Mouse (Mus musculus) hindbrain, embryonic 13.5 days (tissue): ENCODE data around the gene Cpz. TPM values are rescaled to one million over a fixed set of nuclear protein-coding genes. Genes with fewer than 3 reads are reported as not detected.

Experiments
- ATAC-seq: fragments of 200-750 bp; cut with Nextera tagmentation; 2 replicates; pipeline ENCODE4 v1.8.0; 2017; ENCODE audit warnings: moderate TSS enrichment; ENCODE audit not compliant: low FRiP score
- H3K27ac ChIP-seq: fragments of 300-500 bp; sonication (generic); 2 replicates; pipeline ENCODE4 v1.5.1; 2015; ENCODE audit warnings: inconsistent platforms, mild to moderate bottlenecking, moderate library complexity
- H3K27me3 ChIP-seq: fragments of 300-500 bp; sonication (generic); 2 replicates; pipeline ENCODE4 v1.6.1; 2015; ENCODE audit warnings: mild to moderate bottlenecking, inconsistent platforms
- H3K36me3 ChIP-seq: fragments of 300-500 bp; sonication (generic); 2 replicates; pipeline ENCODE4 v1.6.1; 2015; ENCODE audit warnings: mild to moderate bottlenecking, inconsistent platforms
- H3K4me1 ChIP-seq: fragments of 300-500 bp; sonication (generic); replicated peaks from 2 replicates; pipeline ENCODE4 v1.6.1; 2015; ENCODE audit warnings: inconsistent platforms
- H3K4me2 ChIP-seq: fragments of 300-500 bp; sonication (generic); 2 replicates; pipeline ENCODE4 v1.6.1; 2015; ENCODE audit warnings: inconsistent platforms, mild to moderate bottlenecking, moderate library complexity
- H3K4me3 ChIP-seq: fragments of 300-500 bp; sonication (generic); 2 replicates; pipeline ENCODE4 v1.5.1; 2015; ENCODE audit warnings: mild to moderate bottlenecking, inconsistent platforms
- H3K9ac ChIP-seq: fragments of 300-500 bp; sonication (generic); 2 replicates; pipeline ENCODE4 v1.6.1; 2015; ENCODE audit warnings: mild to moderate bottlenecking, inconsistent platforms
- H3K9me3 ChIP-seq: fragments of 300-500 bp; sonication (generic); 2 replicates; pipeline ENCODE4 v1.6.1; 2016; ENCODE audit warnings: inconsistent platforms
- WGBS: fragments of 180-500 bp; shearing (Covaris S2); methylation state at CpG from one replicate; pipeline ENCODE4 v1.1.7; 2015; 5-methylcytosine and 5-hydroxymethylcytosine counted together
- polyA plus RNA-seq: library from polyadenylated mRNA; unstranded; fragments of >200 nt; fragmentation: Nextera tagmentation; extraction: Ambion mirVana; gene quantifications from 2 replicates; pipeline ENCODE4 v1.2.1, GENCODE M21; 2015

The Cpz gene
- polyA plus RNA-seq, 1 experiment from 2014 or later, result 1.1 TPM

DNA sequence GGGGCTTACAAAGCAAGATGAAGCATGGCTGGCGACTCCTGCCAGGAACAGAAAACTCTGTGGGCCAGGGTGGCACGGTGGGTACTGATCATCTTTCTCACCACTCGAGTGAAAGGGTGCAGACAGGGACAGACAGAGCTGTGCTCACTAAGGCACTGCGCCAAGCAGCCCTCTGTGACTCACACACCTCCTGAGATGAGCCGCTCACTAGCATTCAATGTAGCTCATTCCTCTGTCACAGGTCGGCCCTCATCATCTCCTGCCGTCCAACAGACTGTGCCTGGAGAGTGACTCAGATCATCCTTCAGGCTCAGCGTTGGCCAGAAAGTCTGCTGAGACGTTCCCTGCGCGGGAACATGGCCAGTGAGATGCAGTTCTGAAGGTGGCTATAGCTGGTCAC, 8.7 kb downstream of the Cpz start:
- Histone ChIP-seq H3K4me2 (no peak overlapping the region), H3K36me3 (no peaks in the 10 kb centered on the region), H3K9ac (no peak overlapping the region), H3K27me3 (peaks cover 22% of the 10 kb centered on the region), H3K4me3 (no peak overlapping the region), H3K27ac (no peak overlapping the region), H3K9me3 (no peaks in the 10 kb centered on the region), H3K4me1 (no peaks in the 10 kb centered on the region)
- WGBS, result 87% methylated on average over 11 of the region's 11 CpGs
- ATAC-seq, result no peak

DNA sequence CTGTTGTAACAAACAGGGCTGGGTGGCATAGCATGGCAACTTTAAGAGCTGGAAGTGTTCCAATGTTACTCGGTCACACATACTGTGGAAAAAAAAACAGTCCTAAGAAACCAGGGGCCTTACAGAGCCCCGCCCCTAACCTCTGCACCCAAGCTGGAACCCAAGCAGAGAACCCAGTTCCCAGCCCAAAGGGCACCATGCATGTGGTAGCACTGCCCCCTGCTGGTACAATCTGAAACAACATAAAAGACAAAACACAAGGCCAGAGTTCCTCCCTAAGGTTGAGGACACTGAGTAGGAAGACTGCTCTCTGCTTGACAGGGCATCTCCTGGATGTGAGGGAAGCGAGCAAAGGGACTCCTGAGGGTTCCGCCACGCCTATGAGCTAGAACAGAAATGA, 14.9 kb downstream of the Cpz start:
- Histone ChIP-seq H3K4me2 (no peak overlapping the region), H3K27me3 (peaks cover 30% of the 10 kb centered on the region), H3K9ac (no peak overlapping the region), H3K4me1 (no peaks in the 10 kb centered on the region), H3K4me3 (no peak overlapping the region), H3K27ac (no peak overlapping the region), H3K36me3 (no peaks in the 10 kb centered on the region), H3K9me3 (no peaks in the 10 kb centered on the region)
- 24% methylated on average over 5 of the region's 5 CpGs for WGBS
- peak; percentile 49; the same call in 1 of the 2 replicates for ATAC-seq

GRCm38 (mm10) chr5:35505016-35505415, 20.5 kb downstream of the Cpz start:
- no peaks in the 10 kb centered on the region for H3K36me3 ChIP-seq
- no peaks in the 10 kb centered on the region for H3K9me3 ChIP-seq
- H3K4me2 ChIP-seq, result no peak overlapping the region
- no peak overlapping the region for H3K9ac ChIP-seq
- H3K27ac ChIP-seq, result no peak overlapping the region
- H3K4me1 ChIP-seq, result no peaks in the 10 kb centered on the region
- ATAC-seq, result no peak
- WGBS, result 83% methylated on average over 7 of the region's 7 CpGs
- no peak overlapping the region for H3K4me3 ChIP-seq
- peaks cover 26% of the 10 kb centered on the region; the same call in 1 of the 2 replicates for H3K27me3 ChIP-seq

- WGBS, result 22% methylated on average over 7 of the region's 7 CpGs
- Histone ChIP-seq H3K9me3 (no peaks in the 10 kb centered on the region), H3K9ac (no peak overlapping the region), H3K27me3 (peaks cover 22% of the 10 kb centered on the region), H3K4me2 (no peak overlapping the region), H3K36me3 (no peaks in the 10 kb centered on the region), H3K27ac (no peak overlapping the region), H3K4me1 (peaks cover 8% of the 10 kb centered on the region), H3K4me3 (no peak overlapping the region)
- ATAC-seq, result no peak
These were observed 28.2 kb downstream of the Cpz start for GRCm38 (mm10) chr5:35497344-35497743.

DNA sequence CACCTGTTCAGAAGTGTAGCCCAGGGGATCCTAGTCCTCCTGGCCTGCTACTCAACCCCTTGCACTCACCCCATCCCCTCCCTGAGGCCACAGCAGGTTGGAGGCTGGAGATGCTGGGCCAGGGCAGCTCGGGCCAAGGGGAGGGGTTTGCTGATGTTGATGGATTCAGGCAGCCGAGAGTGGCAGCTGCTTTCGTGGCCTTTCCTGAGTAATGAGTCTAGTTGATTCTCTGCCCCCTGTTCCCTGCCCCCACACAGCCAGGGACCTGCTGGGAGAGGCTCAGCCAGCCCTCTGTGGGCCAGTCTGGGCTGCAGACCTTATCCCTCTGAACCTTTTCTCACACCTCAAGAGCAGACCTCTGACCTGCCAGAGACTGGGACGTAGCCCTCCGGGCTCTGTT, 29.5 kb downstream of the Cpz start:
- Histone ChIP-seq H3K4me2 (no peak overlapping the region), H3K9ac (no peak overlapping the region), H3K4me3 (no peak overlapping the region), H3K9me3 (no peaks in the 10 kb centered on the region), H3K27ac (no peak overlapping the region), H3K27me3 (peaks cover 19% of the 10 kb centered on the region), H3K36me3 (no peaks in the 10 kb centered on the region), H3K4me1 (peaks cover 8% of the 10 kb centered on the region)
- WGBS, result 19% methylated on average over 5 of the region's 5 CpGs
- ATAC-seq, result no peak

DNA sequence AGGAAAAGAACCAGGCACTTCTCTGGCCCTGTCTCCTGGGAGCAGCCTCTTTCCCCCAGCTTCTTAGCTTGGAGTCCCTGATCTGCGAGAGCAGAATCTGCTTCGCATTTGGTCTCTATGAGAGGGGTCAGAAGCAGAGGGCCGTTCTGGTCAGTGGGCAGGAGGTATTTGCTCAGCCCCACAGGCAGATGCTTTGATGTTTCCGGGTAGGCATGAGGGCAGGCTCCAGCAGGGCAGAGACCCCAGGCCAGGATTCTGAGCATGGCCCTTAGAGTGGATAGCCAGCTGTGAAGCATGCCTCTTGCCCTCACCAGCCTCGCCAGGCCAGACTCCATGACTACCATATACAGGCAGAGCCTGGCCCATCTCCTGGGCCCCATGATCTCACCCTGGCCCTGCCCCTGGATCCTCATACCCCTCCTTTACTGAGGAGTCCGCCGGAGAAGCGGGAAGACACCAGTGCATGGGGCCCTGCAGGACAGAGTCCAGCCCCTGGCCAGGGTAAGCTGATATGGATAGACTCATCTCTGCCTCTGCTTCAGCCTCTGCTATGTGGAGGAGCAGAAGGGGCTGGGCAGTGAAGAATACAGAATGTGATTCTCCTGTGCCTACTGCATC, 30.6 kb downstream of the Cpz start:
- Histone ChIP-seq H3K4me1 (peaks cover 8% of the 10 kb centered on the region), H3K27me3 (peaks cover 19% of the 10 kb centered on the region), H3K36me3 (no peaks in the 10 kb centered on the region), H3K9me3 (no peaks in the 10 kb centered on the region), H3K27ac (no peak overlapping the region), H3K4me2 (no peak overlapping the region), H3K9ac (0 out of 2 replicates have a peak overlapping the region, but pooled peaks have one; percentile 19), H3K4me3 (no peak overlapping the region)
- WGBS, result 43% methylated on average over 8 of the region's 8 CpGs
- ATAC-seq, result no peak

DNA sequence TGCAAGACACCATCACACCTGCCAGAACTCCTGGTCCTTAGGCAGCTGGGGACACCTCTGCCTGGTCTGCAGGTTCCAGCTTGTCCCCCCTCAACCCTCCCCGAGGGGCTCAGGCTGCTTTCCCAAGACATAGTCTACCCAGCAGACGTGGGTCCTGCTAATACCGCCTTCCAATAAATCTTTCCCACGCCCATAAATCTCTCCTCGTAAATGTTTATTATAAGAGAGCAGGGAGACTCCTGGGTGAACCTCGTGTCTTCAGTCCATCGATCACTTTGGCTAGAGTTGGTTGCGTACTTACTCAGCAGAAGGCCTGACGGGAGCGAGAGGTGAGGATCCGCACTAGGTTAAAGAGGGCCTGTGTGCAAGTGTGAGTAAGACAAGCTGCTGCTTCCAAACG, 31.7 kb downstream of the Cpz start:
- H3K4me2 ChIP-seq, result no peak overlapping the region
- no peak overlapping the region for H3K4me3 ChIP-seq
- peaks cover 8% of the 10 kb centered on the region for H3K4me1 ChIP-seq
- 85% methylated on average over 12 of the region's 12 CpGs for WGBS
- H3K27ac ChIP-seq, result no peak overlapping the region
- no peak for ATAC-seq
- H3K36me3 ChIP-seq, result no peaks in the 10 kb centered on the region
- H3K9ac ChIP-seq, result no peak overlapping the region
- H3K9me3 ChIP-seq, result no peaks in the 10 kb centered on the region
- peaks cover 18% of the 10 kb centered on the region for H3K27me3 ChIP-seq

GRCm38 (mm10) chr5:35479521-35479920, 46.0 kb downstream of the Cpz start:
- H3K27ac ChIP-seq, result no peak overlapping the region
- no peak overlapping the region for H3K4me3 ChIP-seq
- WGBS, result 30% methylated on average over 4 of the region's 4 CpGs
- no peaks in the 10 kb centered on the region for H3K9me3 ChIP-seq
- H3K36me3 ChIP-seq, result no peaks in the 10 kb centered on the region
- peaks cover 10% of the 10 kb centered on the region for H3K4me1 ChIP-seq
- ATAC-seq, result no peak
- no peak overlapping the region; the same call in 1 of the 2 replicates for H3K9ac ChIP-seq
- no peak overlapping the region for H3K4me2 ChIP-seq
- H3K27me3 ChIP-seq, result peaks cover 31% of the 10 kb centered on the region

- no peaks in the 10 kb centered on the region for H3K36me3 ChIP-seq
- no peak for ATAC-seq
- no peak overlapping the region for H3K4me2 ChIP-seq
- peaks cover 9% of the 10 kb centered on the region for H3K4me1 ChIP-seq
- no peak overlapping the region for H3K9ac ChIP-seq
- H3K27ac ChIP-seq, result no peak overlapping the region
- H3K4me3 ChIP-seq, result no peak overlapping the region
- WGBS, result 51% methylated on average over 6 of the region's 6 CpGs
- H3K9me3 ChIP-seq, result no peaks in the 10 kb centered on the region
- peaks cover 34% of the 10 kb centered on the region for H3K27me3 ChIP-seq
These were observed 50.3 kb downstream of the Cpz start for GRCm38 (mm10) chr5:35475236-35475635.

DNA sequence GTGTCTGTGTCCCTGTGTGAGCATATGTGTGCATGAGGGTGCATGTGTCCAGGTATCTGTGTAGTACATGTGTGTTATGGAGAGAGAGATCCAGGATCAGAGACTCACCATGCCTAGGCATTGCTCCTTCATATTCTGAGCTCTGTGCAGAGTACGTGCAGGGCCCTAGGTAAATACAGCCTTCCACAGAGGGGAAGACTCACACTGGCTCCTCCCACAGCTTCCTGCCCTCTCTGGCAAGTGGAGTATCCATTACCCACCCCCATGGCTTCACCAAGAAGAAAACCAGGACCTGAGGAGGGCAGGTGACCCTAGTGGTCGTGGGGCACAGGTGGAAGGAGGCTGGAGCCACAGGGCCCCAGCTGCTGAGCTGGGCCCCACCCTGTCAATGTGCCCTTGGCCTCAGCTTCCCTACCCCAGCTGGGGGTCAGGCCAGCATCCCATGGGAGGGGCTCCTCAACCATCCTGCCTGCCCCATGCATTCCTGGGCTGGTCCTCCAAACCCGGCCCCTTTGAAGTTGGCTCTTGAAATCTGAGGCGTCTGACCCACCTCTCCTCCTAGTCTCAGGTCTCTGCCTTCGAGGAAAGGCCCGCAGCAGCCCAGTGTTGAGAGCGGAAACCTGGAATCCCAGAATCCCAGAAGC, 54.5 kb downstream of the Cpz start:
- Histone ChIP-seq H3K4me2 (no peak overlapping the region), H3K9me3 (no peaks in the 10 kb centered on the region), H3K36me3 (no peaks in the 10 kb centered on the region), H3K4me1 (peaks cover 6% of the 10 kb centered on the region; the same call in 1 of the 2 replicates), H3K4me3 (no peak overlapping the region), H3K27ac (no peak overlapping the region), H3K27me3 (peaks cover 46% of the 10 kb centered on the region), H3K9ac (no peak overlapping the region)
- no peak for ATAC-seq
- 50% methylated on average over 7 of the region's 7 CpGs for WGBS

GRCm38 (mm10) chr5:35465966-35466635, 59.4 kb downstream of the Cpz start:
- no peaks in the 10 kb centered on the region for H3K9me3 ChIP-seq
- WGBS, result 42% methylated on average over 21 of the region's 21 CpGs
- no peaks in the 10 kb centered on the region for H3K36me3 ChIP-seq
- ATAC-seq, result no peak
- H3K4me3 ChIP-seq, result no peak overlapping the region
- H3K4me2 ChIP-seq, result no peak overlapping the region
- H3K9ac ChIP-seq, result no peak overlapping the region
- peaks cover 10% of the 10 kb centered on the region; the same call in 1 of the 2 replicates for H3K4me1 ChIP-seq
- H3K27ac ChIP-seq, result no peak overlapping the region
- peaks cover 55% of the 10 kb centered on the region for H3K27me3 ChIP-seq

DNA sequence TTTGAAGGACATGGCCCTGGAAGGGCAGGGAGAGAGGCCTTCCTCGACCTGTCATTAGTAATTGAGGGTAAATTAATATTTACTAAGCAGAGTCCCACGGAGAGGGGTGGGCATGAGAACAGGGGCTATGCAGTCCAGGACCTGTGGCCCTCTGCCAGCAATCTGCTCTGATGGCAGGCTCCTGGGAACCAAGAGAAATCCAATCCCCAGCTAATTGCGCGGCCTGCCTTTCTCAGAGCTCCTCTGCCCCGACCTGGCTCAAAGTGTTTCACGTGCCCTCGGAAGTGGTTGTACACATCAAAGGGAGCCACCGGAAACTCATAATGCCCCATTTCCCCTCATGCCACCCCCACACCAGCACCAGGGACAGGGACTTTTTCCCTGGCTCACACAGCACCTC, 63.4 kb downstream of the Cpz start:
- H3K9me3 ChIP-seq, result no peaks in the 10 kb centered on the region
- ATAC-seq, result no peak
- H3K27me3 ChIP-seq, result peaks cover 40% of the 10 kb centered on the region; the same call in 1 of the 2 replicates
- peaks cover 10% of the 10 kb centered on the region; the same call in 1 of the 2 replicates for H3K4me1 ChIP-seq
- H3K9ac ChIP-seq, result no peak overlapping the region
- WGBS, result 73% methylated on average over 8 of the region's 8 CpGs
- no peak overlapping the region for H3K27ac ChIP-seq
- H3K36me3 ChIP-seq, result no peaks in the 10 kb centered on the region
- H3K4me2 ChIP-seq, result no peak overlapping the region
- no peak overlapping the region for H3K4me3 ChIP-seq
